Mouse (Mus musculus): ENCODE results near the gene Htr5b. TPM values are rescaled to one million over a fixed set of nuclear protein-coding genes. Genes with fewer than 3 reads are reported as not detected.
A peak's percentile ranks its signal among the peaks of the same experiment; 100 is the strongest.

Htr5b gene
- total RNA-seq (2021): 1 to 10 TPM; 1.5 to 4.3 TPM

DNA sequence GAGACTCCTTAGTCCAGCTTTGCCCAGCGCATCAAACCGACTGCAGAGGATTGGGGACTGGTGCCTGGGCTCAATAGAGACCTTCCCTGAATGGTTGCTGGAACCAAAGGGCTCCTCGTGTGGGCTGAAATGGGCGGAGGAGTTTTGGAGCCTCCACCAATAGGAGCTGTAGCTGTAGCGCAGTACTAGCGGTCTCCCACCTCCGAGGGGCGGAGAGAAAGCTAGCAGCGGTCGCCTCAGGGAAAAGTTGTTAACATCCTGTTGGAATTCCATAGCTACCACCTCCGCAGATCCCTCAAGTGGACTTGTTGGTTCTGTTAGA lies at the start of gene Htr5b:
Htr5b (minus strand) TSS at position 67 of the 322 bp plus-strand sequence.
- DNase-seq (ENCODE audit: low spot score in 2 of 2): peak in 1 of 2 experiments; percentile 58
- intact Hi-C loops (cut with DNase I): no loop called here

DNA sequence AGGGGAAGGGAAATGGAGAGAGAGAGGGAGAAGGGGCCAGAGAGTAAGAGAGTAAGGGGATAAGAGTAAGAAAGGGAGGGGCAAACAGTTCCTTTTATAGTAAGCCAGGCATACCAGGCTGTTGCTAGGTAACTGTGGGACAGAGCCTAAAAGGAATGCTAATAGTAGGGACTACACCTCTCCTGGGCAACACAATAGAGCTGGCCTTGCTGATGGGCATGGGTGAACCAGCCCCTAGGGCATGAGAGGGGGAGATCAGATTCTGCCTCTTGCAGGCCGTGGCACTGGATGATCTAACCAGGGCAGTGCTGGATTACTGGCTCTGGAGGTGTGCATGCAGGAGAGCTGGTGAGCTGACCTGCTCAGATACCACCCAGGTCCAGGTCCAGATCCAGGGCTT lies 49.2 kb upstream of the Htr5b start:
- no peak for DNase-seq (ENCODE audit: low spot score in 2 of 2)
- intact Hi-C loops (cut with DNase I): no loop called here

DNA sequence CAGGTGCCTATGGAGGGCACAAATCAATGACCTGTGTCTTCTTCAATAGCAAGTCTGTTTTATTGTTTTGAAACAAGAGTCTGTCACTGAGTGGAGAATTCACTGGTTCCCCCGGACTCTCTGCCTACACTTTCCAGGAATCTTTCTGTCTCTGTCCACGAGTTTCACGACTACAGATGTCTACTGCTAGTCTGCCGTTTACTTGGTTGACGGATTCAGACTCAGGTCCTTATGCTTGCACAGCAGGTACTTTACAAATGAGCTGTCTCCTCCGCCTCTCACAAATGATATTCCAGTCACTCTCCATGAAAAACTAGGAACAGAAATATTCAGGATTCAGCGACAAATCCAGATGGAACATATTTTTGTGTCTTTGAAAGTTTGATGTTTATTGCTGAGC lies 42.3 kb upstream of the Htr5b start:
- intact Hi-C loops (cut with DNase I): no loop called here
- DNase-seq (ENCODE audit: low spot score in 2 of 2): peak; percentile 16 to 75

DNA sequence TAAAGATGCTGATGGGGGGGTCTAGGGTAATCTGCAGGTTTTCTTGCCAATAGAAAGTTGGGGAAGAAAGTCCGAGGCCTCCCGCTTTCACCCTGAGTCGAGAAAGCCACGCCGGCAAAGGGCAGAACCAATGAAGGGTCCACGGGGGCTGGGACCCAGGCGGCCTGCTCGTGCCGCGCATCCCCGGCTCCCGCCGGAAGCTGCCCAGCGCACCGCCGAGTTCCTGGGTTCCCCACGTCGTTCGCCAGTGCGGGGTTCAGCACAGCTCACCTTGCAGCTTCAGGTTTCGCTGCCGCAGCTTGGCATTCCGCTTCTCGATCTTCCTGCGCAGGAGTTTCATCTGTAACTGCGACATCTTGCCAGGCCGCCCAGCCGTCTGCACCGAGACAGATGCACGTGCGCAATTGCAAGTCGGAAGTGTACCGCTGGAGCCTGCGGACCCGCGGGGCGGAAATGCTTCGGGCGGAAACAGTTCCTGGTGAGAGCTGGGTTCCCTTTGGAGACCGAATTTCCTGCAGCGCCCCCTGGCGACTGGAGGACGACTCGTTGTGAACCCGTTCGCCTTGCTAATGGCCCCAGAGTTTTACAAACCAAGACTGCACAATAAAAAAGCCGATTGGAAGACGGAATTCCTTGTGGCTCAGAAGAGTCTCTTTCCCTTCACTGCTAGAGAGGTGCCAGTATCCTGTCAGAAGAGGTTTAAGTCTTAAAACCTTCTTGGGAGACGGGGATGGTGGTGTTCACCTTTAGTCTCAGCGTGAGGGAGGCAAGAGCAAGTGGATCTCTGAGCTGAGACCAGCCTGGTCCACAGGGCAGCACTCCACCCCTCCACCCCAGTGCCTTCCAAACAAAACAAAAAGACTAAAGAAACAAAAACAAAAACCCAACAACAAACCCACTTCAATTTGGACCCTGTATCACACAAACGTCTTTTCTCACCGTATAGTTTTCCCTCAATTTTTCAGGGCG lies 39.5 kb upstream of the Htr5b start, which contains the start of gene Ddx18:
Ddx18 (minus strand) TSS at position 469 of the 969 bp plus-strand sequence.
- DNase-seq (ENCODE audit: low spot score in 2 of 2): peak; percentile 95 to 97
- intact Hi-C loops (cut with DNase I): loop anchor here (10.0 kb wide), 1 partner anchor 243 kb away; no protein-coding TSS in a partner anchor

DNA sequence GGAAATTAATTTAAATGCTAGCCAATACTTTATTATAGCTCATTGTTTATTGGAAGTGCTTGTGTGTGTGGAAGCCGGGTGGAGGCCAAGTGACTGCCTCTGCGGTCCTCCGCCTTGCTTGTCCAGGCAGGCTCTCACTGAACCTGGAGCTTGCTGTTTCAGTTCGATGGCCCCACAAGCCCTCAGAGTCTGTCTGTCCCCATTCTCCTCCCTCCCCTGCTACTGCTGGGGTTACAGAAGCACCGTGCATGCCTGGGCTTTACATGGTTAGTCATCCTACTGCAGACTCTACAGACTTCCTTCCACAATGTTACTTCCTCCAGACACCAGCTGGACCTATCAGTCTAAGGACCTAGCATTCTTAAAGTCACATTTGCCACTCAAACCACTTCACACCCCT lies 29.6 kb upstream of the Htr5b start:
- DNase-seq (ENCODE audit: low spot score in 2 of 2): no peak
- intact Hi-C loops (cut with DNase I): no loop called here

DNA sequence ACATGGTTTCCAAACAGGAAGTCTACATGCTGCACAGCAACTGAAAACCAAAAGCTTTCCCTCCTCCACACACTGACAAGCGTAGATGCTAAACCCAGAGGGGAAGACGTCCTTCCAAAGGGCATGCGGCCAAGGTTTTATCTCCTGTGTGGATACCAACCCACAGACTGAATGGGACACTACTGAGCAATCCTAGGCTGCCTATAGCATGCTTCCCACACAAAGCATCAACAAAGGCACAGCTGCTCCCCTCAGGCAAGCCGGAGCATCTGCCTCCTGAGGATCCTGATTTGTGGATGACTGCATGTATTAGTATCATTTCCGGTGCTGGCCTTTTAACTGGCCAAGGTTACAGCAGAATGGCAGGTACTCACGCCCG lies 23.2 kb upstream of the Htr5b start:
- DNase-seq (ENCODE audit: low spot score in 2 of 2): peak in 1 of 2 experiments; percentile 72
- intact Hi-C loops (cut with DNase I): loop anchor here (5.0 kb wide), 1 partner anchor 109 kb away; no protein-coding TSS in a partner anchor

DNA sequence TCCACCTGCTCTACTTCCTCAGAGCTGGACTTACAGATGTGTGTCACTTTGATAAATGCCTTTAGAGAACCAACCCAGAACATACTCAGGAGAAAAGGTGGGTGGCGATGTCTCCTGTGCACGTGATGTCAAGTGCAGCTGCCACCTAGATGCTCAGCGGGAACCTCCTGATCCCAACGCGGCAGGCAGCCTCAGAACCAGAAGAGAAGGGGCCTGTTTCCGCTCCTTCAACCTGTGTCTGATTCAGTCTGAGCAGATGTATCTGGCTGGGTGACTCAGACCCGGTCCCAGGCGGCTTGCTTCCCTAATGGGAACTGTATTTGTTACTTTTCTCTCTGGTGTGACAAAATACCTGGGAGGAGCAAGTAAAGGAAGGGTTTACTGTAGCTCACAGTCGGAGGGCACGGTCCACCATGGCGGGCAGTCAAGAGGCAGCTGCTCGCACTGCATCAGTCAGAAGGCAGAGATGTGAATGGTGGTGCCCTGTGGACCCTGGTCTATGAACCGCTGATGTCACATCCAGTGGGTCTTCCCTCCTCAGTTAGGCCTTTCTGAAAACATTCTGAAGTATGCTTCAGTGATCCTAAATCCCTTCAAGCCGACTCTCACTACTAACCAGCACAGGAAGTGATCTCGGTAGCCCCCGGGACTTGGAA lies 22.7 kb upstream of the Htr5b start:
- intact Hi-C loops (cut with DNase I): loop anchor here (5.0 kb wide), 1 partner anchor 109 kb away; no protein-coding TSS in a partner anchor
- peak in 1 of 2 experiments; percentile 29 for DNase-seq (ENCODE audit: low spot score in 2 of 2)

DNA sequence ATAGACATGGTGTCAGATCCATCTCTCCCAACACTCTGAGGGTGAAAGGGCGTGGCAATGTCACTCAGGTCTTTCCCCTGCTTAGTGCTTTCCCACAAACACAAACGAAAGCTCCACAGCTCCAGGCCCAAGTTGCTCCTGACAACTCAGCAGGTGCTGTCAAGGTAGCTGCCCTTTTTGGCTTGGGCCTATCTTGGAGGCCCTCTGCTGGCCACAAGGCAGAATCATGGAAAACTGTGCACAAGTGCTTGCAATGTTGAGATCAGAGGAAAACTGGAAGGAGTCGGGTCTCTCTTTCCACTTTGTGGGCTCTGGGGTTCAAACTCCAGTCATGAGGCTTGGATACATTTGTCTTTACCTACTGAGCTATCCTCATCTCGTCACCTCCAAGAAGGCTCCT lies 21.2 kb upstream of the Htr5b start:
- intact Hi-C loops (cut with DNase I): loop anchor here (10.0 kb wide), 1 partner anchor 965 kb away; no protein-coding TSS in a partner anchor

DNA sequence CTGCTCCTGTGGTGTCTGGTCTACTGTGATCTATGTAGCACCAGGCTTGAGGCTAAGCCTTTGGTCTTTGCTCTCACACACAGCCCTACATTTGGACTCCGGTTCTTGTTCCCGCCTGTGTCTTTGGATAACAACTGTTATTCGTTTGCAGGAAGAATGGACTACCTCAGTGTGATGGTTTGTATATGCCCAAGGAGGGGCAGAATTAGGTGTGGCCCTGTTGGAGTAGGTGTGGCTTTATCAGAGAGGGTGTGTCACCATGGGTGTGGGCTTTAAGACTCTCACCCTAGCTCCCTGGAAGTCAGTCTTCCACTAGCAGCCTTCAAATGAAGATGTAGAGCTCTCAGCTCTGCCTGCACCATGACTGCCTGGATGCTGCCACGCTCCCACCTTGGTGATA lies 20.4 kb upstream of the Htr5b start:
- DNase-seq (ENCODE audit: low spot score in 2 of 2): no peak
- intact Hi-C loops (cut with DNase I): loop anchor here (10.0 kb wide), 1 partner anchor 964 kb away; no protein-coding TSS in a partner anchor

More for the DNA sequence above, 21.2 kb upstream of the Htr5b start:
- peak in 1 of 2 experiments; percentile 13 for DNase-seq (ENCODE audit: low spot score in 2 of 2)

DNA sequence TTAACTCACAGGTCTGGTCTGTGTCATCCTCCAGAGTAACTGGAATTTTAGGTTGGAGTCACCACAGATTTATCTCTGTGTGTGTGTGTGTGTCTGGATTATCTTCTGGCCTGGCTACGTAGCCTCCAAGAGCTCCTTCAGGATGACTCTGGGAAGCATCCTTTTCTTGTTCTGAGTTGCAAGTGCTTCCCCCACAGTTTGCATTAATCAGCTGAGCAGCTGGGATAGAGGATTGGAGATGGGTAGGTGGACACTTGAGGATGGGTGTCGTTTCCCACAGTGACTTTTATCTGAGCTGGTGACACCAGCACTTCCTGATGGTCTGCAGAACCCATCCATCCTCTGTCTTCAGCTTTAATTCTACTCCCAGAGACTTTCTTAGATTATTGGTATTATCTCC lies 18.6 kb upstream of the Htr5b start:
- DNase-seq (ENCODE audit: low spot score in 2 of 2): peak; percentile 34 to 69
- intact Hi-C loops (cut with DNase I): loop anchor here (10.0 kb wide), 1 partner anchor 962 kb away; no protein-coding TSS in a partner anchor

DNA sequence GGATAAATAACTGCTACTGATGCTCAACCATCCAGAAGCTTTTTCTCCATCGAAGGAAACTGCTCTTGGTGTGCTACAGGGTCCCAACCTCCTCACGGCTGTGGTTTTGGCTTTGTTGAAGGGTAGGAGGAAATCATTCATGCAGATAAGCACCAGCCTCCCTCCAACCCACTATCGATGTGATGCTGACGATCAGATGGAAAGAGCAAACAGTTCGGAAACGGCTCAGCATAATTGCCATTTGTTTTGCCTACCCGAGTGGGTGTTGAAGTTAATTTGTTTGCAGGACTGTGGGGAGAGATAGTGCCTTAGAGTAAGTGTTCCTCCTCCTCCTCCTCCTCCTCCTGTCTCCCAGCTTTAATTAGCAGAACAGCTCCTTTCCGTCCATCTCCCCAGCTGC lies 12.1 kb upstream of the Htr5b start:
- intact Hi-C loops (cut with DNase I): loop anchor here (10.0 kb wide), 1 partner anchor 956 kb away; no protein-coding TSS in a partner anchor
- peak in 1 of 2 experiments; percentile 38 for DNase-seq (ENCODE audit: low spot score in 2 of 2)

DNA sequence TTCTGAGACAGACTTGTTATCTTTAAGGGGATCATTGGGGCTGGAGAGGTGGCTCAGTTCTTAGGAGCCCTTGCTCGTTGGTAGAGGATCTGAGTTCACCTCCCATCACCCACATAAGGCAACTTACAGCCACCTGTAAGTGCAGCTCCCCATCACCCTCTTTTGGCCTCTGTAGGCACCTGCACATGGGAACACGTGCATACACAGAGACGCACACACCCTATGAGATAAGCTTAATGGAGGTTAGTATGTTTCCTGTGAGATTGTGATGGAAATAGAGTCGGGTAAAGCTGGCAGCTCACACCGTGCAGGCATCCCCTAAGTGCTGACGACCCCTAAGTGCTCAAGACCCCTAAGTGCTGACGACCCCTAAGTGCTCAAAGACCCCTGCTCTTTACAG lies 3.2 kb upstream of the Htr5b start:
- no peak for DNase-seq (ENCODE audit: low spot score in 2 of 2)
- intact Hi-C loops (cut with DNase I): no loop called here

DNA sequence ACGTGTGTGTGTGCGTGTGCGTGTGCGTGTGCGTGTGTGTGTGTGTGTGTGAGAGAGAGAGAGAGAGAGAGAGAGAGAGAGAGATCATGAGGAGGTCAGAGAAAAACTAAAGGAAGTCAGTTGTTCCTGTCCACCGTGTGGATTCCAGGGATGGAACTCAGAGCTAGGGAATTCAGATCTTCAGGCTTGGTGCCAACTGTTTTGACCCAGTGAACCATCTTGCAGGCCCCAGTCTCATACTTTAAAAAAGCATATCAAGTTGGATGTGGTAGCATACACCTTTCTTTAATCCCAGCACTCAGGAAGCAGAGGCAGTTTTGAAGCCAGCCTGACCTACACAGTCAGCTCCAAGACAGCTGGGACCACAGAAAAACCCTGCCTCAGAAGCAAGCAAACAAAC lies 1.0 kb upstream of the Htr5b start:
- intact Hi-C loops (cut with DNase I): no loop called here
- DNase-seq (ENCODE audit: low spot score in 2 of 2): no peak

DNA sequence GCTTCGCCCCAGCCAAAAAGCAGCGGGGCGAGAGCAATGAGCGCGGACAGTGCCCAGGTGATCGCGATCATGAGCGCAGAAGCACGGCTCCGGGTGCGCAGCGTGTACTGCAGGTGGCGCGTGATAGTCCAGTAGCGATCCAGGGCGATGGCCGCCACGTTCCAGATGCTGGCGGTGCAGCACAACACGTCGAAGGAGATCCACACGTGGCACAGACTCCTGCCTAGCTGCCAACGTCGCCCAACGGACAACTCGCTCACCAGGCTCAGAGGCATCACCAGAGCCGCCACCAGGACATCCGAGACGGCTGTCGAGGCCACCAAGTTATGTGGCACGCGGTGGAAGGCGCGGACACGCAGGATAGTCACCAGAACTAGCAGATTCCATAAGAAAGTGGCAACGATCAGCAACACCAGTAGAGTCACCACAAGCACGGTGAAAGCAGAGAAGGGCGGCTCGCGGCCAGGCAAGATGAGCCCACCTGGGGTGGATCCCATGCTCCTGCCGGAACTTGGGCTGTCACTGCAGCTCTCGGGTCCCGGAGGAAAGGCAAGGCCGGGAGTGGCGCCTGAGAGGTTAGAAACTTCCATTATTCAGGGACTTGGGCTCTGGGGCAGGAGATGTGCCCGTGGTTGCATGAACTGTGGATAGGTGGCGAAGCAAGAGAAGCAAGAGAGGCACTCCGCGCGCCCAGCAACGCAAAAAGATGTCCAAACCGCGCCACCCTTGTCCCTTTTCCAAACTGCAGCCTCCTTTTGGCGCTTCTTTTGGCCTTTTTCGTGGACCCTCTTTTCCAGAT lies 466 bp downstream of the Htr5b start:
- intact Hi-C loops (cut with DNase I): no loop called here

DNA sequence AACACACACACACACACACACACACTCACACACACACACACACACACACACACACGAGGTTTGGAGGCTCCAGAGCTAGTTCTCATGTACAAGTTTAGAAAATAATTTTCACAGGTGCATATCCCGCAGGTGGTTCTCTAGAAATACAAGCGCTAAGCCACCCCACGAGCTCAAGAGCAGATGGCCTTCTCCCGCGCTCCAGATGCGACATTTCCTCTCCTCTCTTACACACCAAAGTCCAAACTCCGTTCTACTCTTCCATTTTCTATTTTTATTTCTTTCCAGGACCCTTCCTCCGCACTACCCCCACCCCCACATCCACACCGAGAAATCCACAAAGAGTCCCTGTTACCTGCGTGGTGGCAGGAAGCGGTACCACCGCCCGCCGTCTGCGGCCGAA lies 1.2 kb downstream of the Htr5b start:
- intact Hi-C loops (cut with DNase I): no loop called here
- DNase-seq (ENCODE audit: low spot score in 2 of 2): peak; percentile 23 to 73

More for the DNA sequence above, 466 bp downstream of the Htr5b start:
- peak; percentile 12 to 16 for DNase-seq (ENCODE audit: low spot score in 2 of 2)

DNA sequence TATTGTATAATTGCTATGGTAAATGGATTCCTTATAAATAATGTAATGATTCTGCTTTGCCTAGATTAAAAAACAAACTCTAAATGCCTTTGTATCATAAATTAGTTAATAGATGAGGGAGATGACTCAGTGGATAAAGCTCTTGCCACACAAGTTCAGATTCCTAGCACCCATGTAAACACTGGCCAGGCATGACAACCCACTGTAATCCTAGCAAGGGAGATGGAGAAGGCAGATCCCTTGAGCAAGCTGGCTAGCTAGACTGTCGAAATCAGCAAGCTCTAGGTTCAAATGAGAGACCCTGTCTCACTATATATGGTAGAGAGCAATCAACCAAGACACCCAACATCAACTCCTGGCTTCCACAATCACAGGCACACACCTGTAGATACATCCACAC lies 9.7 kb downstream of the Htr5b start:
- intact Hi-C loops (cut with DNase I): no loop called here

DNA sequence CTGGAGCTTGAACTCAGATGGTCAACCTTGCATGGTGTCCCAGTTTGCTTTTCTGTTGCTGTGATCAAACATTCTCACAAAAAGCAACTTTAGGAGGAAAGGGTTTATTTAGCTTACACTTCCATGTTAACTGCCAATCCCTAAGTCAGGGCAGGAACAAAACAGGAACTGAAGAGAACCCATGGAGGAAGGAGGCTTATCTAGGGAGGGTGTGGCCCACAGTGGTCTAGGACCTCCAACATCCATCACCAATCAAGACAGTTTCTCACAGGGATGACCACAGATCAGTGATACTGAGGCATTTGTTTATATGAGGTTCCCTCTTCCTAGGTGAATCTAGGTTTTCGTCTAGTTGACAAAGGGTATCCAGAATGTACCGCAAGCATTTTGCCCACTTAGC lies 16.3 kb downstream of the Htr5b start:
- DNase-seq (ENCODE audit: low spot score in 2 of 2): no peak
- intact Hi-C loops (cut with DNase I): no loop called here

More for the DNA sequence above, 9.7 kb downstream of the Htr5b start:
- no peak for DNase-seq (ENCODE audit: low spot score in 2 of 2)

DNA sequence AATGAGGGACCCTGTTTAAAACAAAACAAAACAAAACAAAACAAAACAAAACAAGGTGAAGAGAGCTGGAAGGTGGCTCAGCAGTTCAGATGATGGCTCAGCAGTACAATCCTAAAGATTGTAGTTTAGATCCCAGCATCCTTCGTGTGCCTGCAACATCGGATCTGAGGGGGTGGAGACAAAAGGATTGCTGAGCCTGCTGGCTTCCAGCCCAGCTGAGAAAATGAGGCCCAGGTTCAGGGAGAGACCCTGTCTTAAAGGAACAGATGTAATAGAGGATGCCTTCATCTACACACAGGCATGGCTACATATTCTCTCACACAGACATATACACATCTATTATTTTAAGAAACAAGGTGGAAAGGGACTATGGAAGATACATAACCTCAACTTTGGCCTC lies 17.1 kb downstream of the Htr5b start:
- DNase-seq (ENCODE audit: low spot score in 2 of 2): no peak

DNA sequence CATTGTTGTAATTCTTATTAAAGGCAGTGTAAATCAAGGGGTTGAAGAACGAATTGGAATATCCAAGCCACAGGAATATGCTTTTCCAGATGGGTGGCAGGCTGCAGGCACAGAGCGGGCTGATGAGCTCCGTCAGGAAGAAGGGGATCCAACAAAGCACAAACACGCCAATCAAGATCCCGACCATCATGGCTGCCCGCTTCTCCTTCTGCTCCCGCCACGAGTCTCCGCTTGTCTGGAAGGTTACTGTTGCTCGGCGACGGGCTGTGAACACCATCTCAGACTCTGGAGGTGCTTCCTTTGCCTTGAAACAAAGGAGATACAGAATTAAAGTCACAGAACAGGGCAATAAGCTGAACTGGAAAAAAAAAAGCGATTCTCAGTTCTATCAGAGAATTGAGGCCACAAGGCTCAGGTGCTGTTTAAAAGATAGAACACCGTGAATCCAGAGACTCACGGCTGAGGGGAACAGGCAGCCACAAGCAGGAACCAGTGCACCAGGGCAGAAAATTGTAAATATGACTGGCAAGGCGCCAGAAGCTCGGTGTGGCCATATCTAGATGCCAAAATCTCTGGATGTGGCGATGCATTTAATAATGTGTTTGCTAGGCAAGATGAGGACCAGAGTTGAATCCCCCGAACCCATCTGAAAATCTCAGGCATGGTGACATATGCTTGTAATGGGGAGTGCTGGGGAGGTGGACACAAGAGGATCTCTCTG lies 17.7 kb downstream of the Htr5b start:
- DNase-seq (ENCODE audit: low spot score in 2 of 2): no peak
- intact Hi-C loops (cut with DNase I): no loop called here

More for the DNA sequence above, 17.1 kb downstream of the Htr5b start:
- intact Hi-C loops (cut with DNase I): no loop called here

Measured in left cerebral cortex, postnatal 25 days (tissue).